Mouse (Mus musculus) midbrain, embryonic 12.5 days (tissue): ENCODE results near the gene Por. TPM values are rescaled to one million over a fixed set of nuclear protein-coding genes. Genes with fewer than 3 reads are reported as not detected.

Experiments used
- ATAC-seq: fragments of 200-750 bp; cut with Nextera tagmentation; 2 replicates; pipeline ENCODE4 v1.8.0; 2017; ENCODE audit warnings: low read depth, moderate TSS enrichment, moderate library complexity; ENCODE audit not compliant: low FRiP score
- H3K27ac ChIP-seq: fragments of 300-500 bp; sonication (generic); replicated peaks from 2 replicates; pipeline ENCODE4 v1.5.1; 2016; ENCODE audit warnings: mild to moderate bottlenecking
- H3K27me3 ChIP-seq: fragments of 300-500 bp; sonication (generic); 2 replicates; pipeline ENCODE4 v1.6.1; 2016; ENCODE audit warnings: mild to moderate bottlenecking
- H3K36me3 ChIP-seq: fragments of 300-500 bp; sonication (generic); 2 replicates; pipeline ENCODE4 v1.6.1; 2016
- H3K4me1 ChIP-seq: fragments of 300-500 bp; sonication (generic); 2 replicates; pipeline ENCODE4 v1.6.1; 2016
- H3K4me2 ChIP-seq: fragments of 300-500 bp; sonication (generic); replicated peaks from 2 replicates; pipeline ENCODE4 v1.6.1; 2016; ENCODE audit warnings: mild to moderate bottlenecking, moderate library complexity
- H3K4me3 ChIP-seq: fragments of 300-500 bp; sonication (generic); 2 replicates; pipeline ENCODE4 v1.5.1; 2016; ENCODE audit warnings: mild to moderate bottlenecking
- H3K9ac ChIP-seq: fragments of 300-500 bp; sonication (generic); replicated peaks from 2 replicates; pipeline ENCODE4 v1.6.1; 2016; ENCODE audit warnings: mild to moderate bottlenecking, moderate library complexity
- H3K9me3 ChIP-seq: fragments of 300-500 bp; sonication (generic); 2 replicates; pipeline ENCODE4 v1.6.1; 2016; ENCODE audit warnings: mild to moderate bottlenecking
- WGBS: fragments of 180-500 bp; shearing (Covaris S2); methylation state at CpG from one replicate; pipeline ENCODE4 v1.1.7; 2016; 5-methylcytosine and 5-hydroxymethylcytosine counted together
- polyA plus RNA-seq: library from polyadenylated mRNA; unstranded; fragments of >200 nt; fragmentation: Nextera tagmentation; extraction: Ambion mirVana; gene quantifications from 2 replicates; pipeline ENCODE4 v1.2.1, GENCODE M21; 2016

Gene Por
- 141 and 145 TPM in 2 replicates for polyA plus RNA-seq

DNA sequence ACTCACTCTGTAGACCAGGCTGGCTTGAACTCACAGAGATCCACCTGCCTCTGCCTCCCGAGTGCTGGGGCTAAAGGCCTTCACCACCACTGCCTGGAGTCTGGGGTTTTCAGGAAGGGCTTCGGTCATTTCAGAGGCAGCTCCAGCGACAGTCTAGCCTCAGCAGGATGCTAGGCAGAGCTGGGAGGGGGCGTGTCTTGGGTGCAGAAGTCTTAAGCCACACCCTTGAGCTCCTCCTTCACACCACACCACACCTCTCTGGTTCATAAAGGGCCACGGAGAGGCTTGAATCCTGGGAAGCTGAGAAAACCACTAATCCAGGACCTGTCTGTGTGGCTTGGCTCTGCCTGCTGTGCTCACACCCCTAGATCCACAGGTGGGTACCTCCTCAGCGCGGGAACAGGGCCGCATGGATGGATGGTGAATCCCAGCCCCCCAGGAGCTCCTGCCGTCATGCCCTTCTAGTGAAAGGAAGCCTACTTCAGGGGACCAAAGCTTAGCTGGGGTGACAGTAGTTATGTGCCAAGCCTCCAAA lies at the start of gene Por:
Gene Por (plus strand): TSS at position 293 of the 535 bp plus-strand sequence.
- no peak within 1 kb of the TSS for H3K4me3 ChIP-seq
- no peak for ATAC-seq
- no peak within 1 kb of the TSS for H3K27ac ChIP-seq
- H3K27me3 ChIP-seq, result no peaks in the 10 kb centered on the region
- WGBS, result 27% methylated on average over 9 of the region's 9 CpGs
- H3K4me1 ChIP-seq, result peaks cover 21% of the 10 kb centered on the region
- H3K36me3 ChIP-seq, result no peaks in the 10 kb centered on the region
- no peak within 1 kb of the TSS for H3K4me2 ChIP-seq
- no peaks in the 10 kb centered on the region for H3K9me3 ChIP-seq
- no peak within 1 kb of the TSS for H3K9ac ChIP-seq

- H3K4me2 ChIP-seq, result no peak overlapping the region
- no peak overlapping the region for H3K4me3 ChIP-seq
- 89% methylated on average over 9 of the region's 9 CpGs for WGBS
- no peak overlapping the region for H3K27ac ChIP-seq
- H3K9ac ChIP-seq, result no peak overlapping the region
- no peaks in the 10 kb centered on the region for H3K9me3 ChIP-seq
- no peak for ATAC-seq
- H3K36me3 ChIP-seq, result no peaks in the 10 kb centered on the region
- no peaks in the 10 kb centered on the region for H3K4me1 ChIP-seq
- no peaks in the 10 kb centered on the region; the same call in 1 of the 2 replicates for H3K27me3 ChIP-seq
Observed at GRCm38 (mm10) chr5:135620526-135620925, 49.3 kb upstream of the Por start.

GRCm38 (mm10) chr5:135621725-135622124 lies 48.1 kb upstream of the Por start:
- Histone ChIP-seq H3K9ac (no peak overlapping the region), H3K4me3 (no peak overlapping the region), H3K27me3 (no peaks in the 10 kb centered on the region; the same call in 1 of the 2 replicates), H3K27ac (no peak overlapping the region), H3K4me1 (no peaks in the 10 kb centered on the region), H3K36me3 (no peaks in the 10 kb centered on the region), H3K9me3 (no peaks in the 10 kb centered on the region), H3K4me2 (no peak overlapping the region)
- no peak for ATAC-seq
- 84% methylated on average over 10 of the region's 10 CpGs for WGBS

DNA sequence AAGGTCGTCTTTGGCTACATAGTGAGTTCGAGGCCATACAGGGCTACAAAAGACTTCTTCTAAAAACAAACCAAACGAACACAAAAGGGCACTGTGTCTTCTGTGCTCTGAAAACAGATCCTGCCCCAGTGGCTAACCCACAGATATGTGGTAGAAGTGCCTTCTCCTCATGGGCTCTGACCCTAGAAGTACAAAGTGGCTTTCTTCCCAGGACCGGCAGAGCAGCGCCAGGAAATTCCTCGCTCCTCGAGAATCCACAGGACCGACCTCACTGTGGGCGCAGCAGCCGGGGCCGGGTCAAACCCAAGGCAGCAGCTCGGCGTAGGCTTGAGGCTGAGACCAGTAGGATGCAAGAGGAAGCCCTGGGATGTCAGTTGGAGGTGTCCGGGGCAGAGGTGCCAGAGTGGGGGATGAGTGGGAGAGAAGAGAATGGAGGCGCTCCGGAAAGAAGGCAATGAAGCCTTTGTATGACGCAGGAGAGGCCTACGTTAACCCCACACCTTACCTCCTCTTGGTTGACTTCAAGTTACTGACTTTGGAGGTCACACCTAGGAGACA lies 46.7 kb upstream of the Por start:
- Histone ChIP-seq H3K27ac (no peak overlapping the region), H3K9ac (no peak overlapping the region), H3K36me3 (no peaks in the 10 kb centered on the region), H3K9me3 (no peaks in the 10 kb centered on the region), H3K4me3 (no peak overlapping the region), H3K4me2 (no peak overlapping the region), H3K27me3 (no peaks in the 10 kb centered on the region; the same call in 1 of the 2 replicates), H3K4me1 (no peaks in the 10 kb centered on the region)
- 85% methylated on average over 18 of the region's 18 CpGs for WGBS
- ATAC-seq, result no peak

GRCm38 (mm10) chr5:135628916-135629315 lies 40.9 kb upstream of the Por start:
- no peak for ATAC-seq
- 0 out of 2 replicates have a peak, but pooled peaks cover 3% of the 10 kb centered on the region for H3K27me3 ChIP-seq
- no peak overlapping the region for H3K27ac ChIP-seq
- H3K4me1 ChIP-seq, result peaks cover 10% of the 10 kb centered on the region
- H3K9ac ChIP-seq, result no peak overlapping the region
- H3K36me3 ChIP-seq, result no peaks in the 10 kb centered on the region
- no peak overlapping the region for H3K4me3 ChIP-seq
- H3K9me3 ChIP-seq, result no peaks in the 10 kb centered on the region
- no peak overlapping the region for H3K4me2 ChIP-seq
- 47% methylated on average over 10 of the region's 10 CpGs for WGBS

GRCm38 (mm10) chr5:135629401-135629800 lies 40.4 kb upstream of the Por start:
- no peak overlapping the region for H3K27ac ChIP-seq
- H3K27me3 ChIP-seq, result 0 out of 2 replicates have a peak, but pooled peaks cover 3% of the 10 kb centered on the region
- no peak for ATAC-seq
- WGBS, result 79% methylated on average over 3 of the region's 3 CpGs
- H3K36me3 ChIP-seq, result no peaks in the 10 kb centered on the region
- peaks cover 12% of the 10 kb centered on the region for H3K4me1 ChIP-seq
- no peaks in the 10 kb centered on the region for H3K9me3 ChIP-seq
- H3K4me3 ChIP-seq, result no peak overlapping the region
- no peak overlapping the region for H3K4me2 ChIP-seq
- H3K9ac ChIP-seq, result no peak overlapping the region

DNA sequence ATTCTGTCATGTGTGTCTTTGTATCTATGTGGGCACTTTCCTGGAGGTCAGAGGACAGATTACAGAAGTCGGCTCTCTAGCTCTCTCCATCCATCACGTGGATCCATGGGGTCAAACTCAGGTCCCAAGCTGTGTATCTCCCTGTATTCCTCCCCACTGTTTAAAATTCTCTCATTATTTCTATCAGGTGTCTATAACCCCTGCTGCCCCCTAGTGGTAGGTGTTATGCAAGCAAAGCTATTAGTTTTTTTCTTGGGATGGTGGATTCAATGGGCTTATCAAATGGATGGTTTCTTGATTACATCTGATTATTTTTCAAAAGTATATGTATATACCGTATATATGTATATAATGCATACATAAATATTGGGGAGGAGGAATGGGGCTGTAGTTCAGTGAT lies 39.2 kb upstream of the Por start:
- WGBS, result 35% methylated on average over 3 of the region's 3 CpGs
- Histone ChIP-seq H3K36me3 (peaks cover 7% of the 10 kb centered on the region), H3K4me2 (no peak overlapping the region), H3K27ac (no peak overlapping the region), H3K4me1 (peaks cover 12% of the 10 kb centered on the region), H3K27me3 (0 out of 2 replicates have a peak, but pooled peaks cover 3% of the 10 kb centered on the region), H3K9me3 (no peaks in the 10 kb centered on the region), H3K4me3 (no peak overlapping the region), H3K9ac (no peak overlapping the region)
- ATAC-seq, result no peak

DNA sequence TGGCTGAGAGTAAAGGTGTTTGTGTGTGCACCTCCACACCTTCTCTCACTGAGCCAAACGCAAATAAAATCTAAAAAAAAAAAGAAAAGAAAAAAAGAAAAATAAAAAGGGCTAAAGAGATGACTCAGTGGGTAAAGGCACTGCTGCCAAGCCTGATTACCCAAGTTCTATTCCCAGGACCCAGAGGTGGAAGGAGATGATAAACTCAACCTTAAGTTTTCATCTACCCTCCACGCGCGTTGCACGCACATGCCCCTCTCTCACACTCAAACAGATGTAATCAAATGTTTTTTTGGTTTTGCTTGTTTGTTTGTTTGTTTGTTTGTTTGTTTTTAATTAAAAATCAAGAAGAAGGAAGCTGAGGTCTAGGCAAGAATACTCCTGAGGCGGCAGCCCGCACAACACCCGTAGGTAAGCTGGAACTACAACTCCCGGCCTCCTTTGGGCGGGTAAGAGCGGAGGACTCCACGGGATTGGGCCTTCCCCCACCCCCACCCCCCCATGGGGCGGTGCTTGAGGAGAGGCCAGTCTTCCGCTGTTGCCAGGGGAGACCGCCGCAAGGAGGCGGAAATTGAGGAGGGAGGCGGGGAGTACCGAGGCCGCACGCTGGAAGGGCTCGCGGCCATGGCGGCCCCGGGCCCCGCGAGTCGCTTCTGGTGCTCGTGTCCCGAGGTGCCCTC lies 37.6 kb upstream of the Por start, which contains the start of gene Rhbdd2:
Gene Rhbdd2 (plus strand): TSS at position 502 of the 680 bp plus-strand sequence.
- Histone ChIP-seq H3K9me3 (no peaks in the 10 kb centered on the region), H3K27ac (peak within 1 kb of the TSS; percentile 87), H3K4me3 (peak within 1 kb of the TSS; percentile 87), H3K4me1 (peaks cover 12% of the 10 kb centered on the region), H3K4me2 (peak within 1 kb of the TSS; percentile 79), H3K27me3 (0 out of 2 replicates have a peak, but pooled peaks cover 3% of the 10 kb centered on the region), H3K36me3 (peaks cover 23% of the 10 kb centered on the region), H3K9ac (peak within 1 kb of the TSS; percentile 92)
- WGBS, result 12% methylated on average over 28 of the region's 30 CpGs
- peak; percentile 99 for ATAC-seq

DNA sequence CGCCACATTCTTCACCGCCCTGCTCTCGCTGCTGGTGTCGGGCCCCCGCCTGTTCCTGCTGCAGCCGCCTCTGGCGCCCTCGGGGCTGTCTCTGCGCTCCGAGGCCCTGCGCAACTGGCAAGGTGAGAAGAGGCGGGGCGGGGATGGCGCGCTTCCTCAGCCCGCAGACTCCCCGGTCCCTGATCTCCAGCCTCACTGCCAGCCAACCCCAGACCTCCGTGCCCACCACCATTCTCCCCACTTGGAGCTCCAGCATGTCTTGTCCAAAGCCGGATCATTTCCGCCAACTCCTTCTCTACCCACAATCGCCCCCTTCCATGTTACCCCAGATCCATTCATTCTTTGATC lies 37.1 kb upstream of the Por start:
- peak; percentile 86 for ATAC-seq
- H3K9ac ChIP-seq, result peak overlapping the region; percentile 92
- peak overlapping the region; percentile 87 for H3K27ac ChIP-seq
- H3K27me3 ChIP-seq, result 0 out of 2 replicates have a peak, but pooled peaks cover 3% of the 10 kb centered on the region
- H3K4me2 ChIP-seq, result peak overlapping the region; percentile 79
- no peaks in the 10 kb centered on the region for H3K9me3 ChIP-seq
- H3K4me3 ChIP-seq, result peak overlapping the region; percentile 87
- H3K4me1 ChIP-seq, result peaks cover 12% of the 10 kb centered on the region
- WGBS, result under 1% methylated on average over 20 of the region's 21 CpGs
- peaks cover 28% of the 10 kb centered on the region for H3K36me3 ChIP-seq

- H3K4me1 ChIP-seq, result no peaks in the 10 kb centered on the region
- H3K4me2 ChIP-seq, result no peak overlapping the region
- H3K9me3 ChIP-seq, result no peaks in the 10 kb centered on the region
- no peak overlapping the region for H3K4me3 ChIP-seq
- H3K27me3 ChIP-seq, result no peaks in the 10 kb centered on the region
- no peak overlapping the region for H3K27ac ChIP-seq
- no peak for ATAC-seq
- WGBS, result 87% methylated on average over 6 of the region's 7 CpGs
- no peak overlapping the region for H3K9ac ChIP-seq
- H3K36me3 ChIP-seq, result peaks cover 72% of the 10 kb centered on the region
Observed at GRCm38 (mm10) chr5:135639760-135640458, 29.9 kb upstream of the Por start.

DNA sequence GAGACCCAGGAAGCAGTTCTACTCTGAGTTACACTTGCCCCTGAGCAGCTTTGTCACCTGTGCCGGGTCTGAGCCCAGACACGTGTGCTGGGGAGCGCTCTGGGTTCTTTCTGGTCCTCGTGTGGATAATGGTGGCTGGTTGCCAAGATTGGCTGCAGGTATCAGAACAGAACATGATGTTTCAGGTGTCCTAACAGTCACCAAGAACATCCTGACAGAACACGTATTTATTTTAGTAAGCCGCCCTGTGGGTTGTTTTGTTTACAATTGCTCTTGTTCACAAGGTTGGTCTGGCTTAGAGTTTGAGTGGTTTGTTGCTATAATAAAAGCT lies 29.4 kb upstream of the Por start:
- no peak overlapping the region for H3K4me3 ChIP-seq
- WGBS, result 92% methylated on average over 6 of the region's 6 CpGs
- no peak for ATAC-seq
- H3K9me3 ChIP-seq, result no peaks in the 10 kb centered on the region
- H3K27me3 ChIP-seq, result no peaks in the 10 kb centered on the region
- no peak overlapping the region for H3K4me2 ChIP-seq
- peaks cover 67% of the 10 kb centered on the region for H3K36me3 ChIP-seq
- H3K9ac ChIP-seq, result no peak overlapping the region
- no peaks in the 10 kb centered on the region for H3K4me1 ChIP-seq
- no peak overlapping the region for H3K27ac ChIP-seq

DNA sequence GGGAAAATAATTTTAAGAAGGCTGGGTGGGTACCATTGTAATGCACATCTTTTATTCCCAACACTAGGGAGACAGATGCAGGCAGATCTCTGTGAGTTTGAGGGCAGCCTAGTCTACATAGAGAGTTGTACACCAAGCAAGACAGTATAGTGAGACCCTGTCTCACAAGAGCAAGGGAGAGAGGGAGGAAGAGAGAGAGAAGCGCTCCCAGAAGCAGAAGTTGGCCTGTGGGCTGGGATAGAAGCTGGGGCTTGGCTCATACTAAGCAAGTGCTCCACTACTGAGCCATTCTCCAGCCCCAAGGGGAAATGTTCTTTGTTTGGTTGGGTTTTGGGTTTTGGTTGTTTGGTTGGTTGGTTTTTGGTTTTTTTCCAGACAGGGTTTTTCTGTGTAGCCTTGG lies 28.8 kb upstream of the Por start:
- peaks cover 61% of the 10 kb centered on the region for H3K36me3 ChIP-seq

More for the DNA sequence above, 28.8 kb upstream of the Por start:
- Histone ChIP-seq H3K9me3 (no peaks in the 10 kb centered on the region), H3K4me2 (no peak overlapping the region), H3K4me1 (no peaks in the 10 kb centered on the region), H3K27me3 (no peaks in the 10 kb centered on the region), H3K9ac (no peak overlapping the region), H3K4me3 (no peak overlapping the region), H3K27ac (no peak overlapping the region)
- no peak for ATAC-seq
- 92% methylated on average over 1 of the region's 1 CpGs for WGBS
